Mouse (Mus musculus) lung, embryonic 16.5 days (tissue): ENCODE data around the gene Rif1. TPM values are rescaled to one million over a fixed set of nuclear protein-coding genes. Genes with fewer than 3 reads are reported as not detected.
"Not testable (repeated sequence)": the region's sequence is repeated elsewhere in the genome, so short reads cannot be mapped to it uniquely, and the experiment has no call there.

Experiments used
- ATAC-seq: fragments of 200-750 bp; cut with Nextera tagmentation; 2 replicates; pipeline ENCODE4 v1.8.0; 2017; ENCODE audit warnings: low read depth, mild to moderate bottlenecking, moderate library complexity
- H3K27ac ChIP-seq: fragments of 300-500 bp; sonication (generic); 2 replicates; pipeline ENCODE4 v1.5.1; 2014; ENCODE audit warnings: mild to moderate bottlenecking, control low read depth, low read length
- H3K27me3 ChIP-seq: fragments of 300-500 bp; sonication (generic); 2 replicates; pipeline ENCODE4 v1.6.1; 2014; ENCODE audit warnings: low read depth, low read length, mixed read lengths; ENCODE audit not compliant: control insufficient read depth, insufficient read depth
- H3K36me3 ChIP-seq: fragments of 300-500 bp; sonication (generic); 2 replicates; pipeline ENCODE4 v1.6.1; 2014; ENCODE audit warnings: low read length; ENCODE audit not compliant: control insufficient read depth, insufficient read depth
- H3K4me1 ChIP-seq: fragments of 300-500 bp; sonication (generic); replicated peaks from 2 replicates; pipeline ENCODE4 v1.6.1; 2014; ENCODE audit warnings: low read length, mixed read lengths; ENCODE audit not compliant: control insufficient read depth, insufficient read depth
- H3K4me2 ChIP-seq: fragments of 300-500 bp; sonication (generic); 2 replicates; pipeline ENCODE4 v1.6.1; 2014; ENCODE audit warnings: low read depth, low read length, control low read depth
- H3K4me3 ChIP-seq: fragments of 300-500 bp; sonication (generic); 2 replicates; pipeline ENCODE4 v1.5.1; 2014; ENCODE audit warnings: mild to moderate bottlenecking, low read length, control low read depth
- H3K9ac ChIP-seq: fragments of 300-500 bp; sonication (generic); 2 replicates; pipeline ENCODE4 v1.6.1; 2014; ENCODE audit warnings: low read length, control low read depth
- H3K9me3 ChIP-seq: fragments of 300-500 bp; sonication (generic); 2 replicates; pipeline ENCODE4 v1.6.1; 2016; ENCODE audit warnings: low read length; ENCODE audit not compliant: control insufficient read depth
- WGBS: fragments of 180-500 bp; shearing (Covaris S2); extraction: QIAGEN DNeasy Blood & Tissue Kit; methylation state at CpG from one replicate; pipeline ENCODE4 v1.1.7; 2014; 5-methylcytosine and 5-hydroxymethylcytosine counted together
- polyA plus RNA-seq: library from polyadenylated mRNA; unstranded; fragments of >200 nt; fragmentation: Nextera tagmentation; extraction: Ambion mirVana; gene quantifications from 2 replicates; pipeline ENCODE4 v1.2.1, GENCODE M21; 2015

Gene Rif1
- polyA plus RNA-seq, 1 experiment from 2014 or later, result 22.8 TPM

- Histone ChIP-seq H3K4me1 (no peaks in the 10 kb centered on the region), H3K36me3 (peaks cover 54% of the 10 kb centered on the region), H3K9me3 (no peaks in the 10 kb centered on the region), H3K27me3 (no peaks in the 10 kb centered on the region), H3K4me3 (no peak overlapping the region), H3K9ac (no peak overlapping the region), H3K4me2 (no peak overlapping the region), H3K27ac (no peak overlapping the region)
- no peak for ATAC-seq
- 86% methylated on average over 2 of the region's 2 CpGs for WGBS
Measured at GRCm38 (mm10) chr2:52084571-52084970, 11.9 kb downstream of the Rif1 start.

DNA sequence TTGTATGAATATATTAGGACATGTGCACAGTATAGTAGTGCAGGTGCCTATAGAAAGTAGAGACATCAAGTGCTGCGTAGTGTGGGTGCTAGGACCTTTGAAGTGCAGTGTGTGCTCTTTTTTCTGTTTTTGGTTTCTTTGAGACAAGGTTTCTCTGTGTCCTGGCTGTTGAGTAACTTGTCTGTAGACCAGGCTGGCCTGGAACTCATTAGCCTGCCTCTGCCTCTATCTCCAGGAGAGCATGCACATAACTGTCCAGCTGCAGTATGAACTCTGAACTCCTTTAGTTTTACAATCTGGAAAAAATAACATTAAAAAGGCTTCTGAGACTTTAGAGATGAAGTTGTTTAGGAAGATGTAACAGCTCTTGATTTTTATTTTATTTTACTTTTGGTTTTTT, 41.5 kb downstream of the Rif1 start:
- H3K4me3 ChIP-seq, result no peak overlapping the region
- peaks cover 52% of the 10 kb centered on the region for H3K36me3 ChIP-seq
- ATAC-seq, result no peak
- H3K27me3 ChIP-seq, result no peaks in the 10 kb centered on the region
- H3K4me2 ChIP-seq, result no peak overlapping the region
- no peaks in the 10 kb centered on the region for H3K9me3 ChIP-seq
- H3K4me1 ChIP-seq, result no peaks in the 10 kb centered on the region
- no peak overlapping the region for H3K9ac ChIP-seq
- 96% methylated on average over 1 of the region's 1 CpGs for WGBS
- H3K27ac ChIP-seq, result no peak overlapping the region

GRCm38 (mm10) chr2:52131370-52131769, 58.7 kb downstream of the Rif1 start:
- H3K4me1 ChIP-seq, H3K4me3 ChIP-seq, H3K27ac ChIP-seq, H3K27me3 ChIP-seq, H3K4me2 ChIP-seq, H3K9ac ChIP-seq, ATAC-seq, H3K9me3 ChIP-seq: not testable (repeated sequence)
- WGBS, result 97% methylated on average over 20 of the region's 20 CpGs
- H3K36me3 ChIP-seq, result peaks cover 15% of the 10 kb centered on the region

DNA sequence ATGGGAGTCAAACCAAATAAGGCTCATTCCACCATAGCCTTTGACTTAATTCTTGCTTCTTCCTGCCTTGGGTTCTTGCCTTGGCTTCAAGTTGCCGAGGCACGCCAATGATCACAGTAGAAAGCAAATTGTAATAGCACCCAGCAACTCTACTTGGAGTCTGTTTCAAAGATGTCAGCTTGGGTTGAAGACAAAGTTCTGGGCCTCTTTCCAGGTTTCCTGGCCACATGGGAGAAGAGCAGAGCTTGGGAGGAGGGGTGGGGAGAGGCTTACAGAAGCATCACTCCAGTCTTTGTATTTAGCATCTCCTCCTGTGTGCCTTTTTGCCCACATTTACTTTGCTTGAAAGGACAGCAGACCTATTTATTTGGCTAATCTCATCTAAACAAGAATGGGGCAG, 60.7 kb downstream of the Rif1 start:
- no peaks in the 10 kb centered on the region for H3K9me3 ChIP-seq
- no peak overlapping the region for H3K4me2 ChIP-seq
- no peak overlapping the region for H3K9ac ChIP-seq
- H3K4me1 ChIP-seq, result no peaks in the 10 kb centered on the region
- peaks cover 8% of the 10 kb centered on the region for H3K36me3 ChIP-seq
- no peaks in the 10 kb centered on the region for H3K27me3 ChIP-seq
- H3K27ac ChIP-seq, result no peak overlapping the region
- 89% methylated on average over 2 of the region's 2 CpGs for WGBS
- no peak overlapping the region for H3K4me3 ChIP-seq
- ATAC-seq, result no peak

DNA sequence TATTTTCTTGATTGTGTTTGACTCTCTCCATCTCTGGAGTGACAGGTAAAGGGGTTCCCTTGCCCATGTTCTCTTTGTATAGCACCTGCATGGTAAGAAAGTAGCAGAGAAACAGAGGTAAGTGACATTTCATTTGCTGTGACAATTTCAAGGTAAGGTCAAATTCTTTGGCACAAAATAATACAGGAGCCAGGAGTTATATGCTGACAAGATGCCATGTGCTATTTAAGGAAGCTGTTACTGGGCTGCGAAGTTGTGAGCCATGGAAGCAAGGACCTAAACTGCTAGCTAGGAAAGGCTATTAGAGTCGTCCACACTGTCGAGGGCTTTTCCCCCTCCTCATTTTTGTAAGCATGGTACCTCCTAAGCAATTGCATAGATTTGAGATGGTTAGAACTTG, 80.4 kb downstream of the Rif1 start:
- no peak for ATAC-seq
- H3K9me3 ChIP-seq, result no peaks in the 10 kb centered on the region
- 72% methylated on average over 3 of the region's 3 CpGs for whole genome bisulfite sequencing
- H3K4me3 ChIP-seq, result no peak overlapping the region
- H3K36me3 ChIP-seq, result no peaks in the 10 kb centered on the region
- H3K4me2 ChIP-seq, result no peak overlapping the region
- H3K9ac ChIP-seq, result no peak overlapping the region
- no peaks in the 10 kb centered on the region for H3K4me1 ChIP-seq
- no peak overlapping the region for H3K27ac ChIP-seq
- H3K27me3 ChIP-seq, result no peaks in the 10 kb centered on the region

- Histone ChIP-seq H3K9me3 (no peaks in the 10 kb centered on the region), H3K4me2 (no peak overlapping the region), H3K9ac (no peak overlapping the region), H3K4me3 (no peak overlapping the region), H3K4me1 (no peaks in the 10 kb centered on the region; the same call in 1 of the 2 replicates), H3K36me3 (no peaks in the 10 kb centered on the region), H3K27ac (peak overlapping the region; percentile 65), H3K27me3 (no peaks in the 10 kb centered on the region)
- peak; percentile 89 for ATAC-seq
- 41% methylated on average over 7 of the region's 7 CpGs for WGBS
Measured at GRCm38 (mm10) chr2:52169243-52170005, 96.8 kb downstream of the Rif1 start.

Other genes with a start within 250 kb of the Rif1 start
- 21.0 and 22.1 TPM in 2 replicates for gene Rbm43, start 137.7 kb upstream of the Rif1 start, polyA plus RNA-seq
- gene Nmi, start 99.3 kb upstream of the Rif1 start, polyA plus RNA-seq, result 29.3 and 33.1 TPM in 2 replicates
- 6.9 and 7.4 TPM in 2 replicates for gene Tnfaip6, start 34.8 kb upstream of the Rif1 start, polyA plus RNA-seq